Mouse (Mus musculus) liver, postnatal 0 days (tissue): Measurements from ENCODE around the gene Carmil2. TPM values are rescaled to one million over a fixed set of nuclear protein-coding genes. Genes with fewer than 3 reads are reported as not detected.
A peak's percentile ranks its signal among the peaks of the same experiment; 100 is the strongest.

ENCODE experiments used
- ATAC-seq: fragments of 200-750 bp; cut with Nextera tagmentation; 2 replicates; pipeline ENCODE4 v1.8.0; 2017; ENCODE audit warnings: mild to moderate bottlenecking, moderate library complexity
- DNase-seq: peaks from one replicate; pipeline ENCODE4 v3.0.0-alpha.2; 2016
- H3K27ac ChIP-seq: fragments of 300-500 bp; sonication (generic); 2 replicates; pipeline ENCODE4 v1.5.1; 2014; ENCODE audit warnings: antibody characterized with exemption, moderate library complexity, mild to moderate bottlenecking, low read depth
- H3K27me3 ChIP-seq: fragments of 300-500 bp; sonication (generic); 2 replicates; pipeline ENCODE4 v1.6.1; 2014; ENCODE audit warnings: low read length, control low read depth, mixed read lengths; ENCODE audit not compliant: insufficient read depth
- H3K36me3 ChIP-seq: fragments of 300-500 bp; sonication (generic); replicated peaks from 2 replicates; pipeline ENCODE4 v1.6.1; 2014; ENCODE audit warnings: mild to moderate bottlenecking, control low read depth, low read length, moderate library complexity, mixed read lengths; ENCODE audit not compliant: insufficient read depth
- H3K4me1 ChIP-seq: fragments of 300-500 bp; sonication (generic); 2 replicates; pipeline ENCODE4 v1.6.1; 2014; ENCODE audit warnings: antibody characterized with exemption, mild to moderate bottlenecking, control low read depth; ENCODE audit not compliant: insufficient read depth
- H3K4me2 ChIP-seq: fragments of 300-500 bp; sonication (generic); 2 replicates; pipeline ENCODE4 v1.6.1; 2014; ENCODE audit warnings: low read depth, mild to moderate bottlenecking, low read length, moderate library complexity, mixed read lengths
- H3K4me3 ChIP-seq: fragments of 300-500 bp; sonication (generic); 2 replicates; pipeline ENCODE4 v1.5.1; 2014; ENCODE audit warnings: low read depth, low read length
- H3K9ac ChIP-seq: fragments of 300-500 bp; sonication (generic); replicated peaks from 2 replicates; pipeline ENCODE4 v1.6.1; 2014; ENCODE audit warnings: mild to moderate bottlenecking, moderate library complexity
- H3K9me3 ChIP-seq: fragments of 300-500 bp; sonication (generic); 2 replicates; pipeline ENCODE4 v1.6.1; 2016; ENCODE audit warnings: mild to moderate bottlenecking, control low read depth, low read length, mixed read lengths
- CTCF ChIP-seq: sonication (generic); IDR thresholded peaks from 2 replicates; pipeline ENCODE4 v1.5.1; 2016; ENCODE audit warnings: antibody characterized with exemption, low read depth
- EP300 ChIP-seq: IDR thresholded peaks from 2 replicates; pipeline ENCODE4 v1.6.1; 2016; ENCODE audit warnings: antibody characterized with exemption, low read depth, mild to moderate bottlenecking
- WGBS: fragments of 180-500 bp; shearing (Covaris S2); extraction: QIAGEN DNeasy Blood & Tissue Kit; methylation state at CpG from one replicate; pipeline ENCODE4 v1.1.7; 2014; ENCODE audit not compliant: insufficient replicate concordance; 5-methylcytosine and 5-hydroxymethylcytosine counted together
- polyA plus RNA-seq: library from polyadenylated mRNA; unstranded; fragments of >200 nt; fragmentation: Nextera tagmentation; extraction: Ambion mirVana; gene quantifications from 2 replicates; pipeline ENCODE4 v1.2.1, GENCODE M21; 2015

The Carmil2 gene
- 0.73 and 0.88 TPM in 2 replicates for polyA plus RNA-seq

DNA sequence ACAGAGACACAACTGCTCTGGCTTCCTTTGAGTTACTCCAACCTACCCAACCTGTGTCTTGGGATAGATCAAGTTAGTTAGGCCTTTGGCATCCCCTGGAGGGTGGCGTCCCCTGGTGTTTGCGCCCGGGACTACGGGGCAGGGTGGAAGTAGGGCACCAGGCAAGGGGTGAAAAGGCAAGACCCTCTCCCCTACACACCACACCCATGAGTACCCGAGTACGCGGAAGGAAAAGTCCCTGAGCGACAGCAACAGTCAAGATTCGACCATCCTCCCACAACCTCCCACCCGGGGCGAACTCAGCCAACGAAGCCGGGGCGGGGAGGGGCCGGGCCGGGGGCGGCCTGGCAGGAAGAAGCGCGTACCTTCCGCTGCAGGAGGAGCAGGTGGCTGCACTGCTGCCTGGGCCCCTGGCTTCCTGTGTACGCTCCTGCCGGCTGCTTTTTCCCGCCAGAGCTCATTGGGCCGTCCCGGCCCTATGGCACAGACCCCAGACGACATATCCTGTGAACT lies at the start of gene Carmil2:
Gene Carmil2, plus strand, starts transcription at position 479 of the 513 bp plus-strand sequence.
- Histone ChIP-seq H3K4me2 (peak within 1 kb of the TSS; percentile 61), H3K4me1 (0 out of 2 replicates have a peak, but pooled peaks cover 3% of the 10 kb centered on the region), H3K27me3 (no peaks in the 10 kb centered on the region), H3K4me3 (peak within 1 kb of the TSS; percentile 19; the same call in 1 of the 2 replicates), H3K36me3 (peaks cover 34% of the 10 kb centered on the region), H3K9me3 (no peaks in the 10 kb centered on the region), H3K27ac (peak within 1 kb of the TSS; percentile 77), H3K9ac (no peak within 1 kb of the TSS; the same call in 1 of the 2 replicates)
- DNase-seq (peak; percentile 81), ATAC-seq (peak; percentile 73)
- 4% methylated on average over 21 of the region's 26 CpGs for WGBS
- TF ChIP-seq EP300 (no peak), CTCF (peak; percentile 88)

DNA sequence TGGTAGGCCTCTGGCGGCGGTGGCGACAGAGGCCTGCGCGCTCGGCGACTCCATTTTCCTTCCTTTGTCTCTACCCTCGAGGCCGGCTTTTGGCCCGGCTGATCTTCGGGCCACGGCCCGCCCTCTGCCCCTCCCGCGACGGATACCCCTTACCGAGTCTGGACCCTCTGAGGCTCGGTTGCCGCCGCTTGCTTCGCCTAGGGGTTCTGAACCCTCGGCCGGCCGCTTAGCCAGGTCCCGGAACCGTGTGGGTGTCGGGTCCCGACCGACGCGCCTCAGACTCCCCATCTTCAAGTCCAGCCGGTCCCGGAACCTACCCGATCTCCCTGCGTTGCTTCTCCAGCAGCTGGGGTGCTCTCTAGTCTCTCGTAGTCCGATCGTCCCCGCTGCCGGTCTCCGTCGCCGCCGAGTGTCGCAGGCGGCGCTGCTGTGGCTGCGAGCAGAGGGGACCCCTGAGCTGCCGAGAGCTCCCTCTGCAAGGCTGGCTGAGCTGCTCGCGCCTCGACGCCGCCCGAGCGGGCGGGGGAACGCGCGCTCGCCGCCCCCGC lies 49.0 kb upstream of the Carmil2 start, which contains the start of gene Agrp:
Gene Agrp, minus strand, starts transcription at position 431 of the 548 bp plus-strand sequence.
- TF ChIP-seq EP300 (no peak), CTCF (peak; percentile 24; the same call in 1 of the 2 replicates)
- Histone ChIP-seq H3K9ac (peak within 1 kb of the TSS; percentile 100), H3K27me3 (no peaks in the 10 kb centered on the region), H3K9me3 (no peaks in the 10 kb centered on the region), H3K4me2 (peak within 1 kb of the TSS; percentile 84), H3K4me3 (peak within 1 kb of the TSS; percentile 97), H3K4me1 (peaks cover 13% of the 10 kb centered on the region), H3K36me3 (no peaks in the 10 kb centered on the region), H3K27ac (peak within 1 kb of the TSS; percentile 100)
- WGBS = under 1% methylated on average over 63 of the region's 63 CpGs
- peak; percentile 15 for ATAC-seq
- no peak for DNase-seq

DNA sequence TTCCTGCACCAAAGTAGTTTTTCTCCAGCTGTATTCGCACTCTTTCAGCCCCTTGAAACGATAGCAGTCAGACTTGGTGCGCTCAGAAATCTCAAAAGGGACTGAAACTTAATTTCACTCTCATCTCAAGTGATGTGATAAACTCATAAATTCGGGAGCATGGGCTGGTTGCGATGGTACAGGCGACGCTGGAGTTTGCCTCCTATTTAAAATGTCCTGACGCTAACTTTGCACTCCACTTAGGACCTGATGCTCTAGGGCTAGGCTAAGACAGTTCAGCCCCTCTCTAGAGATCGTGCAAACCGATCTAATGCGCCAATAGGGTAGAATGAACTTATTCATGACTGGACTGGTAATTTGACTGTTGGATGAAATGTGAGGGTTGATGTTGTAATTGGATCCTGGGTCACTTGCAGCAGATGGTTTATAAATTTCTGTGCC lies 48.5 kb upstream of the Carmil2 start:
- Histone ChIP-seq H3K27ac (peak overlapping the region; percentile 100), H3K9ac (peak overlapping the region; percentile 100), H3K9me3 (no peaks in the 10 kb centered on the region), H3K4me2 (peak overlapping the region; percentile 84), H3K36me3 (no peaks in the 10 kb centered on the region), H3K4me1 (peaks cover 13% of the 10 kb centered on the region), H3K27me3 (no peaks in the 10 kb centered on the region), H3K4me3 (peak overlapping the region; percentile 97)
- WGBS = 1% methylated on average over 11 of the region's 11 CpGs
- TF ChIP-seq EP300 = no peak
- no peak for TF ChIP-seq CTCF
- DNase-seq = peak; percentile 17
- no peak for ATAC-seq

DNA sequence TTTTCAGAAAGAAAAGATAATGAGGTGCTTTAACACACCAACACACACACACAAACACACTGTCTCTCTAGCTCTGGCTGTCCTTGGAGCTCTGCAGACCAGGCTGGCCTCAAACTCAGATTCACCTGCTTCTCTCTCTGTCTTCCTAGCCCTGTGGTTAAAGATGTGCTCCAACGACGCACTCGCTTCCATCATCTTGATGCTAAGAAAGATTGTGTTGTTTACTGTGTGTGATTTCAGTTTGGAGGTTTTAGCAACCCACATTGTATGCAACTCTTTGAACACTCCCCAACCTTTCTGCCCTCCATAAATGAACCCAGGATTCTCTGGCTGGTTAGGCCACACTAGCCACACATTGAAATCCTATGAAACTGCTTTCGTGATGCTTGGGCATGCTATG lies 47.6 kb upstream of the Carmil2 start:
- Histone ChIP-seq H3K36me3 (peaks cover 2% of the 10 kb centered on the region), H3K4me1 (peaks cover 13% of the 10 kb centered on the region), H3K27me3 (no peaks in the 10 kb centered on the region), H3K9ac (0 out of 2 replicates have a peak overlapping the region, but pooled peaks have one; percentile 44), H3K27ac (peak overlapping the region; percentile 100; the same call in 1 of the 2 replicates), H3K9me3 (no peaks in the 10 kb centered on the region), H3K4me3 (peak overlapping the region; percentile 97), H3K4me2 (peak overlapping the region; percentile 84)
- DNase-seq = no peak
- TF ChIP-seq CTCF (no peak), EP300 (no peak)
- 68% methylated on average over 4 of the region's 4 CpGs for WGBS
- no peak for ATAC-seq

DNA sequence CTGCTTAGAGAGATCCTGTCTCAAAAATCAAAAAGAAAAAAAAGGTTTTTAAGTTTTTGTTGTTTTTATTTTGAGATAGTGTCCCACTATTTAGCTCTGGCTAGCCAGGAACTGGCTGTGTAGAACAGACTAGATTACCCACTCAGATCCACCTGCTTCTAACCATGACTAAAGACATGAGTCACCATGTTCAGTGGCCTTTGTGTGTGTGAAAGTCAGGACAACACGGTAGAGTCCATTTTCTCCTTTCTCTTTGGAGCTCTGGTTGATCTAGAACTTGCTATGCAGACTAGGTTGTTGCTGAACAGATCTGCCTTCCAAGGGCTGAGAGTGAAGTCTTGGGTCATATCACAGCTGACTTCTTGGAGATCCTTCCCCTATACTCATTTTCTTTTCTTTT lies 46.2 kb upstream of the Carmil2 start:
- Histone ChIP-seq H3K36me3 (peaks cover 13% of the 10 kb centered on the region), H3K4me1 (peaks cover 13% of the 10 kb centered on the region), H3K27ac (no peak overlapping the region), H3K9ac (no peak overlapping the region), H3K27me3 (no peaks in the 10 kb centered on the region), H3K4me2 (no peak overlapping the region), H3K9me3 (no peaks in the 10 kb centered on the region), H3K4me3 (no peak overlapping the region)
- 72% methylated on average over 1 of the region's 1 CpGs for WGBS
- ATAC-seq (no peak), DNase-seq (no peak)
- TF ChIP-seq CTCF = no peak
- TF ChIP-seq EP300 = no peak

DNA sequence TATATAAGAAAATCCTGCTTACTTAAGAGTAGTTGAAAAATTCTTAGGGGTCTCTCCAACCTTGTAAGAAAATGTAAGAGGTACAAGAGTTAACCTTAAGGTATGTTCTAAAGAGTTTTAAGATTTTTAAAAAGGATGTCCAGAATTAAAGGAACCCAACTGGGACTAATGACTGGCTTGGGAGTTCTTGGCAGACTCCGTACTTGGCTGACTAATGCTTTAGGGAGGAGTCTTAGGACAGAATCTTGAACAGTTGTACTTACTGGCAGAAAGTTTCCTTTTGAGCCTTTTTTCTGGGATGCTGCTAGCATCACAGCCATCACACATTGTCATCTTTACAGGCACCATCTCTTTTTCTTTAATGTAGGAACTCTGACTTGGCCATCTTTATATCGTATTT lies 45.6 kb upstream of the Carmil2 start:
- DNase-seq = no peak
- Histone ChIP-seq H3K9me3 (no peaks in the 10 kb centered on the region), H3K36me3 (peaks cover 19% of the 10 kb centered on the region), H3K27me3 (no peaks in the 10 kb centered on the region), H3K4me3 (no peak overlapping the region), H3K9ac (no peak overlapping the region), H3K4me2 (no peak overlapping the region), H3K27ac (no peak overlapping the region), H3K4me1 (peaks cover 13% of the 10 kb centered on the region)
- no peak for ATAC-seq
- no peak for TF ChIP-seq EP300
- TF ChIP-seq CTCF = no peak
- 83% methylated on average over 2 of the region's 2 CpGs for WGBS
